Mouse (Mus musculus) c-Kit-positive CD71-positive TER-119-positive erythroid progenitor cells, embryonic 14.5 days (primary cell): ENCODE results near the gene Mink1.
A peak's percentile ranks its signal among the peaks of the same experiment; 100 is the strongest.

Source experiments
- DNase-seq: peaks from one replicate; pipeline ENCODE4 v3.0.0-alpha.2; 2013; ENCODE audit warnings: low spot score

Mink1 gene

GRCm38 (mm10) chr11:70635601-70636000, 72.9 kb downstream of the Mink1 start:
- DNase-seq, result no peak

GRCm38 (mm10) chr11:70637764-70638163, 75.1 kb downstream of the Mink1 start:
- no peak for DNase-seq

- DNase-seq, result no peak
Measured at GRCm38 (mm10) chr11:70638293-70638692, 75.6 kb downstream of the Mink1 start.

- DNase-seq, result peak; percentile 66
Measured at GRCm38 (mm10) chr11:70638714-70639278, 76.1 kb downstream of the Mink1 start, which contains the start of gene Gp1ba. TSS of gene Gp1ba (plus strand) at chr11:70639122.

GRCm38 (mm10) chr11:70639976-70640375, 77.3 kb downstream of the Mink1 start:
- DNase-seq, result no peak

DNA sequence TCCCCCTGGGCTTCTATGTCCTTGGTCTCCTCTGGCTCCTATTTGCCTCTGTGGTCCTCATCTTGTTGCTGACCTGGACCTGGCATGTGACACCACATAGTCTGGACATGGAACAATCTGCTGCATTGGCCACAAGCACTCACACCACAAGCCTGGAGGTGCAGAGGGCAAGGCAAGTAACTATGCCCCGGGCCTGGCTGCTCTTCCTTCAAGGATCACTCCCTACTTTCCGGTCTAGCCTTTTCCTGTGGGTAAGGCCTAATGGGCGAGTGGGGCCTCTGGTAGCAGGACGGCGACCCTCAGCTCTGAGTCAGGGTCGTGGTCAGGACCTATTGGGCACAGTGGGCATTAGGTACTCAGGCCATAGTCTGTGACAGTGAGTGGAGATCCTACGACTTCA, 78.6 kb downstream of the Mink1 start:
- DNase-seq, result no peak

- no peak for DNase-seq
Measured at GRCm38 (mm10) chr11:70643051-70643450, 80.4 kb downstream of the Mink1 start.

DNA sequence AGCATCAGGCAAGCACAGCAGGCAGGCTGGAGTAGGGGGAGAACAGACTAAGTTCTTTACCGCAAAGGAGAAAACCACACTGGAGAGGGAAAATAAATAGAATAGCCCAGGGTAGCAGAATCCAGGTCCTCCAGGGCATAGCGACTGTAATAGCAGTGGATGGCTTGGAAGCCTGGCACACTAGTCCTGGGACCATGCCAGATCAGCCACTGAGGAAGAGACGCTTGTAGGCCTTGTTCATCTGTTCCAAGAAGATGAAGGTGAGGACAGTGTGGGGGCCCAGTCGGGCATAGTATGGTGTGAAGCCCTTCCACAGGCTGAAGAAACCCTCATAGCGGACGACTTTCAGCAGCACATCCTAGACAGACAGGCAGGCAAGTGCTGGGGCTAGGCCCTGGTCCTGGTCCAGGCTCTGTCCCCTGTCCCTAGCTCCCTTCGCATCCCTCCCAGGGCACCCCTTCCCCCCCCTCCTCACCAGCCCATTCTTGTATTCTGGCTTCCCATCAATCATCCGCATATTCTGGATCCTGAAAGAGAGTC, 82.0 kb downstream of the Mink1 start:
- no peak for DNase-seq

DNA sequence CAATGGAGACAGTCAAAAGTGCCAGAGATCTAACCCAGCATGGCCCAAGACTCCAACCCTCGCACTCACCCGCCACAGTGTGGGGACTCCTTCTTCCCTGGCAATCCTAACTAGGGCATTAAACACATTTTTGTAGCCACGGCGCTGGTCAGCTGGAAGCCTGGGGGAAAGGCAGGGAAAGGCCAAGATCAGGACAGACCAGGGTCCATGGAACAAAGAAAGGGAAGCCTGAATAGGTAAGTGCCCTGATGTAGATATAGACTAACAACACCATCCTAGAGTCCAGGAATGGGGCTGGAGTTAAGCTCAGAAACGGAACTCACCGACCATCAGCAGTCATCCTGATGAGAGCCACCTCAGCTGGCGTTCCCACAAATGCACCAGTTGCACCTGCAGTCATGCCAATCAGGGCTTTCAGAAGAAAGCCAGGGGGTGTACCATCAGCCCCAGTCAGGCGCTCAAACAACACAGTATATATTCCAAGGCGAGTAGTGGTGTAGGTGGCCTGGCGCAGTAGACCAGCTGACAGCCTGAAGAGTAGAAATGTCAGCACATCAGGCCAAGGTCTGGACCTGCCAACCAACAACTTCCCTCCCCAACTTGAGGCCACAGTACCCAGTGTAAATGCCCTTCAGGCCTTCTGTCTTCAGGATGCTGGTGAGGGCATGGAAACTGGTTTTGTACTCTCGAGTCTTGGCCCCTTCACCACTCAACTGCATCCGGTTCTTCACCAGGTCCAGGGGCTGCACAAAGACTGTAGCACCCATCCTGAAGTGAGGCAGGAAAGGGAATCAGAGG, 83.0 kb downstream of the Mink1 start:
- DNase-seq, result no peak

- no peak for DNase-seq
Measured at GRCm38 (mm10) chr11:70646259-70646555, 83.5 kb downstream of the Mink1 start.

GRCm38 (mm10) chr11:70646691-70647650, 84.3 kb downstream of the Mink1 start, which contains the start of the genes Rnf167 and Slc25a11:
TSS of gene Rnf167 (plus strand) at chr11:70647235.
TSS of gene Slc25a11 (minus strand) at chr11:70647479.
- DNase-seq, result peak; percentile 99

DNA sequence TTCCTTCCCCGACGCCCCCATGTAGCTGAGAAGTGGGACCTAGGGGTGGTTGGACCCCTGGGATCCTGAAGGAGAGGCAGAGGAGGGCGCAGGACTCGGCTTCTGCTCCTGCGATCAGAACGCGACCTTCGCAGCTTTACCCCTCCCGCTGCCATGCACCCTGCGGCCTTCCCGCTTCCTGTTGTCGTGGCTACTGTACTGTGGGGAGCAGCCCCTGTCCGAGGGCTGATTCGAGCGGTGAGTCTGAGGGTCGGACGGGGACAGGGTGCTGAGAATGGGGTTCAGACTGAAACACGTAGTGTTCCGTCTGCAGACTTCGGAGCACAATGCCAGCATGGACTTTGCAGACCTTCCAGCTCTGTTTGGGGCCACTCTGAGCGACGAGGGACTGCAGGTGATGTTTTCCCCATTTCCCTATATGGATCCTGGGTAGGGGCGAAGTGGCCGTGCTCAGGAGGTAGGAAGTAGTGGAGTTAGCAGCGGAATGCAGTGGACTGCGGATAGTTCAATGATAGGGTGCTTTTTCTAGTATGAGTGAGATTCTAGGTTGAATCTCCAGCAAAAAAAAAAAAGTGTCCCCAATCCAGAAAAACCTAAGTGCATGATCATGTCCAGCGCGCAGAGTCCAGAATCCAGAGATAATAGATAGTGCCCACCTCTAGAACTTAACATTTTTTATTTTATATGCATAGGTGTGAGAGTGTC, 85.2 kb downstream of the Mink1 start:
- DNase-seq, result no peak

DNA sequence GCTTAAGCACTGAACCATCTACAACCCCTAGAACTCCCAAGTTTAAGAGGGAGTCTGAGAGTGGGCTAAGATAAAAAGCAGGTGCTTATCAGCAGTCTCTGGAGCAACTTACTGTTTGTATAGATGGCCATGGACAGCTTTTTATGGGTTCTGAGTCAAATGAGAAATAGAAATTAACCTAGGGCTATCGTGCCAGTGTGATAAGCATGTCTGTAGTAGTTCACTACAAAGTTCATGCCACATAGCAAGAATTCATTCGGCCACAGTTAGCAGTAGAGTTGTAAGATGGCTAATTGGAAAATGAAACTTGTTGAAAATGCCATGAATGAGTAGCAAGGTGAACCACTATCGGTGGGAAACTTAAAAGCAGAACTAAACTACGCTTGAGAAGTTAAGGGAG, 85.8 kb downstream of the Mink1 start:
- peak; percentile 70 for DNase-seq

DNA sequence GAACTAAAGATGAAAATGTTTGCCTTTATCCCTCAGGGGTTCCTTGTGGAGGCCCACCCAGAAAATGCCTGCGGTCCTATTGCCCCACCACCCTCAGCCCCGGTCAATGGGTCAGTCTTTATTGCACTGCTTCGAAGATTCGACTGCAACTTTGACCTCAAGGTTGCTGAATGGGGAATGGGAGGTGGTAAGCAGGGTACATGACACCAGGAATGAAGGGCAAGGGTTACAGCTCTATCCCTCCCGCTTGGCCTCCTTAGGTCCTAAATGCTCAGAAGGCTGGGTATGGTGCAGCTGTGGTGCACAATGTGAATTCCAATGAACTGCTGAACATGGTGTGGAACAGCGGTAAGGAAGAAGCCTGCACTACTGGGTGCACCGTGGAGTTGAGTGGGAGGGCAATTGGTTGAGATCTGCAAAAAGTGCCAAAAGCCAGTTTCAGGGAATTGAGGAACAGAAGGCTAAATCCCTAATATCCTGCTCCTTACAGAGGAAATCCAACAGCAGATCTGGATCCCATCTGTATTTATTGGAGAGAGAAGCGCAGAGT, 86.6 kb downstream of the Mink1 start:
- no peak for DNase-seq

GRCm38 (mm10) chr11:70650322-70651175, 87.9 kb downstream of the Mink1 start:
- DNase-seq, result no peak

GRCm38 (mm10) chr11:70651391-70651790, 88.7 kb downstream of the Mink1 start:
- no peak for DNase-seq

GRCm38 (mm10) chr11:70652029-70652883, 89.6 kb downstream of the Mink1 start:
- DNase-seq, result no peak

- DNase-seq, result no peak
Measured at GRCm38 (mm10) chr11:70652884-70653344, 90.2 kb downstream of the Mink1 start.
